Mouse (Mus musculus): Measurements from ENCODE around the gene Caskin2.

DNA sequence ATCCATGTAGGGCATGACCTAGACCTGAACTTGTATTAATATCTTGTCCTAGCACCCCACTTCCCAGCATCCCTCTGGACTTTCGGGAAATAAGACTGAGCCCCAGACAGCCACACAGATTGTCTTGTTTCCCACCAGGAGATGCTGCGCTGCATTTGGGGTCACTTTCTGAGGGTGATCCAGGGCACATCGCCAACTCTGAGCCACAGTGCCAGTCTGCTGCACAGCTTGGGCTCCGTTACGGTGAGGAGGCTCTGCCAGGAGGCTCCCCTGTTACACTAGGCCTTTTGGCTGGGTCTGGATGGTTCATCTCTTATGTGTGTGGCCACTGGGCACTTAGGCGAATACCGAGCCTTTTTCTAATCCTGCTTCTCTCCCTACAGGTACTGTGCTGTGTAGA, 23.7 kb downstream of the Caskin2 start:
- TF ChIP-seq CTCF (IDR thresholded peaks at IDR 0.05; ENCODE audit: low read depth) (no peak), EP300 (optimal IDR thresholded peaks at IDR 0.05) (no peak)

Data from stomach, postnatal 0 days (tissue).